Mouse (Mus musculus) limb, embryonic 13.5 days (tissue): ENCODE measurements around the gene Prps1l3. TPM values are rescaled to one million over a fixed set of nuclear protein-coding genes. Genes with fewer than 3 reads are reported as not detected.

ENCODE experiments used
- ATAC-seq: fragments of 200-750 bp; cut with Nextera tagmentation; 2 replicates; pipeline ENCODE4 v1.8.0; 2017; ENCODE audit warnings: low read depth, moderate number of reproducible peaks, moderate TSS enrichment; ENCODE audit not compliant: low FRiP score
- H3K27ac ChIP-seq: fragments of 300-500 bp; sonication (generic); 2 replicates; pipeline ENCODE4 v1.5.1; 2015; ENCODE audit warnings: inconsistent platforms, mild to moderate bottlenecking, moderate library complexity
- H3K27me3 ChIP-seq: fragments of 300-500 bp; sonication (generic); 2 replicates; pipeline ENCODE4 v1.6.1; 2015; ENCODE audit warnings: mild to moderate bottlenecking, inconsistent platforms
- H3K36me3 ChIP-seq: fragments of 300-500 bp; sonication (generic); 2 replicates; pipeline ENCODE4 v1.6.1; 2015; ENCODE audit warnings: inconsistent platforms, mild to moderate bottlenecking, moderate library complexity
- H3K4me1 ChIP-seq: fragments of 300-500 bp; sonication (generic); 2 replicates; pipeline ENCODE4 v1.6.1; 2015; ENCODE audit warnings: inconsistent platforms
- H3K4me2 ChIP-seq: fragments of 300-500 bp; sonication (generic); replicated peaks from 2 replicates; pipeline ENCODE4 v1.6.1; 2015; ENCODE audit warnings: inconsistent platforms, mild to moderate bottlenecking, moderate library complexity
- H3K4me3 ChIP-seq: fragments of 300-500 bp; sonication (generic); 2 replicates; pipeline ENCODE4 v1.5.1; 2015; ENCODE audit warnings: moderate library complexity, mild to moderate bottlenecking, inconsistent platforms
- H3K9ac ChIP-seq: fragments of 300-500 bp; sonication (generic); 2 replicates; pipeline ENCODE4 v1.6.1; 2015; ENCODE audit warnings: mild to moderate bottlenecking, inconsistent platforms
- H3K9me3 ChIP-seq: fragments of 300-500 bp; sonication (generic); 2 replicates; pipeline ENCODE4 v1.6.1; 2016; ENCODE audit warnings: inconsistent platforms
- whole genome bisulfite sequencing: fragments of 180-500 bp; shearing (Covaris S2); methylation state at CpG from one replicate; pipeline ENCODE4 v1.1.7; 2015; 5-methylcytosine and 5-hydroxymethylcytosine counted together
- polyA plus RNA-seq: library from polyadenylated mRNA; unstranded; fragments of >200 nt; fragmentation: Nextera tagmentation; extraction: Ambion mirVana; gene quantifications from 2 replicates; pipeline ENCODE4 v1.2.1, GENCODE M21; 2015

Prps1l3 gene
- polyA plus RNA-seq, 1 experiment from 2014 or later, result 70.6 TPM

DNA sequence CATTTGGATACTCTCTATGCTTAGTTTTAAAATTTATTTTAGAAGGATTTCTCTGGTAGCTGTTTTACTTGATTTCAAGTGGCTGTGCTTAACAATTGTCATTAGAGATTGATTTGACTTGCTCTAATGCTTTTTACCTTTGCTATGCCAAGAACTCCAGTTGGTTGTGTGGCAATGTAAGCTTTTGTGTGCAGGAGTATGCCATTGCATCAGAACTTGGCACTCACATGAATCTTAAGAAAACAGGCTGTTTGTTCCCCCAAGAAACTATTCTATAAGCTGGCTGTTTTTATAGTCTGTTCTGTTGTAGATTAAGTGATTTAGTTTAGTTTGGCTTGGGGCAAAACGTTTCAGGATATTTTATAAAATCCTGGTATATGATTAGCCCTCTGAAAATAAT lies 45.2 kb downstream of the Prps1l3 start:
- ATAC-seq, result no peak
- Histone ChIP-seq H3K4me1 (no peaks in the 10 kb centered on the region), H3K9ac (no peak overlapping the region), H3K4me2 (no peak overlapping the region), H3K27me3 (no peaks in the 10 kb centered on the region), H3K4me3 (no peak overlapping the region), H3K36me3 (no peaks in the 10 kb centered on the region), H3K27ac (no peak overlapping the region), H3K9me3 (no peaks in the 10 kb centered on the region)
- WGBS, result 28% methylated on average over 1 of the region's 1 CpGs

- H3K4me3 ChIP-seq, result no peak overlapping the region
- no peak overlapping the region for H3K4me2 ChIP-seq
- H3K27ac ChIP-seq, result no peak overlapping the region
- no peak for ATAC-seq
- H3K36me3 ChIP-seq, result no peaks in the 10 kb centered on the region
- H3K27me3 ChIP-seq, result no peaks in the 10 kb centered on the region
- WGBS, result 55% methylated on average over 3 of the region's 3 CpGs
- no peak overlapping the region for H3K9ac ChIP-seq
- no peaks in the 10 kb centered on the region for H3K9me3 ChIP-seq
- no peaks in the 10 kb centered on the region for H3K4me1 ChIP-seq
Measured at GRCm38 (mm10) chr12:57281155-57282114, 51.2 kb downstream of the Prps1l3 start.

DNA sequence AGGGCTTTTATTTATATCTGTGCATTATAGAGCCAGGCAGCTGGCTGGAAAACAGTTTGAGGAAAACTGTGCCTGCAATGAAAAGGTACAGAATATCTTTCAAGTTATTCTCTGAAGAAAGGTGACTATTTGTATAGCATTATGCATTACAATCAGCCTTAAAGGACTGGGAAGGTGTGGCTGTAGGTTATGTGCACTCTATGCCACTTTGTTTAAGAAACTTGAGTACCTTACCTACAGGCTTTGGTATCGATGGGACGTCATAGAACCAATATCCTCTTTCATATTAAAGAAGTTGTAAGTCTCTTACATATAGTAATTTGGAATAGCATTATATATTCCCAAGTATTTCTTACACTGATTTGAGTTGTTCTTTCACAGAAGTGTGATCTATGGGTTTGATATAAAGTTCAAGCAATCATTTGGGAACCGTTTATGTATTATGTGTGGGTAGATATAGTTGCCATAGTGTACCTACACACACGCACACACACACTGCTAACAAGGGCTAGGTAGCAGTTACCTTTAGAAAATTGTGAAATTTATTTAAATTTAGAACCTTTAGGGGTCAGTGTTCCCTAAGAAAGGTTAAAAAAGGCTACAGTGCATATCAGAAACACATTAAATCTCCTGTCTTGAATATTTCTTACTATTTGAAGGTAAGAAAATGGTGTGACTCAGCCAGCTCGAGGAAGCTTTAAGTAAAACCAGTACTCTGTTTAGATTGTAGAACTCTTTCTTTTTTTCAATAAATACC lies 55.3 kb downstream of the Prps1l3 start:
- Histone ChIP-seq H3K4me3 (no peak overlapping the region), H3K4me1 (no peaks in the 10 kb centered on the region), H3K27me3 (no peaks in the 10 kb centered on the region), H3K36me3 (no peaks in the 10 kb centered on the region), H3K9ac (no peak overlapping the region), H3K4me2 (no peak overlapping the region), H3K27ac (no peak overlapping the region), H3K9me3 (no peaks in the 10 kb centered on the region)
- WGBS, result 81% methylated on average over 5 of the region's 5 CpGs
- no peak for ATAC-seq

Other genes starting within 250 kb of the Prps1l3 start
- gene Slc25a21, start 32.9 kb upstream of the Prps1l3 start, polyA plus RNA-seq, result 0.59 and 0.75 TPM in 2 replicates
- 9.2 and 10.3 TPM in 2 replicates for gene Mipol1, start within 50 bp of the Prps1l3 start, polyA plus RNA-seq